Mouse (Mus musculus): ENCODE results near the gene Usp47.

Usp47 gene

GRCm38 (mm10) chr7:112023150-112023600 is at the start of gene Usp47:
Gene Usp47, plus strand, starts transcription at chr7:112023504.
- DNase-seq = peak; percentile 98

DNA sequence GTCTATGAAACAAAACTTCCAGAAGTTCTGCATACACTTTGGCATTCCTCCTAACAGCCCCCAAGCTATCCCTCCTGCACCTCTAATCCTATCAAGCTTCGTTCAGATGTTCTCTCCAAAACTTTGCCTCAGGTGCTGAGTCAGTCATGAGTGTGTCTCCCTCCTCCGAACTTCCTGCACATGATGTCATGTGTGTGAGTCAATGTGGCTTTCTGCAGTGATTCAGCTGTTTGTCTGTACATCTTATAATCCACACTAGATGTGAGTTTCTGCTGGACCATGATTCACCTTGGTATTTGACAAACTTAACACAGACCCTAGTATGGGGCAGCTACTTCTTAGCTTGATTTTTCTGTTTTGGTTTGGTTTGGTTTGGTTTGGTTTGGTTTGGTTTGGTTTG is 46.9 kb upstream of the Usp47 start:
- DNase-seq = peak; percentile 71

GRCm38 (mm10) chr7:111977871-111978270 is 45.4 kb upstream of the Usp47 start:
- no peak for DNase-seq

GRCm38 (mm10) chr7:111982296-111982695 is 41.0 kb upstream of the Usp47 start:
- peak; percentile 85 for DNase-seq

DNA sequence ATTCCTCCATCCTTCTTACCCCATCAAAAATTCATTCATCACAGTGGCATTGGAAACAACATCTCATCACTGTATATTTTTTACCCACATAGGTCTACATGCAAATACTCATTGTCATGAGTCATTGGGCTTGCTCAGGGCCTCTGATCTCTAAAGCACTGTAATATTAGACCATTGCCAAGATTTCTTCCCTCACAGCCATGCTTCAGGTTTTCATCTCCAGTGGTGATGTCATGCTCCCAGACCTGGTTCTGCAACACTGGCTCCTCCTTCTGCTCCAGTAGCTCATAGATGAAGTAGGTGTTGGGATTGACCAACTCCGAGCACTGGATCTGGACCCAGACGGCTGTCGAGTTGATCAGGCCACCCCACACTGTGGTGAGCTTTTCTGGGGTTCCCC is 38.8 kb upstream of the Usp47 start:
- DNase-seq = peak; percentile 68

- peak; percentile 58 for DNase-seq
These were observed 38.0 kb upstream of the Usp47 start for GRCm38 (mm10) chr7:111985266-111985665.

- DNase-seq = peak; percentile 48
These were observed 36.4 kb upstream of the Usp47 start for GRCm38 (mm10) chr7:111986906-111987305.

GRCm38 (mm10) chr7:111997441-111997840 is 25.9 kb upstream of the Usp47 start:
- peak; percentile 18 for DNase-seq

DNA sequence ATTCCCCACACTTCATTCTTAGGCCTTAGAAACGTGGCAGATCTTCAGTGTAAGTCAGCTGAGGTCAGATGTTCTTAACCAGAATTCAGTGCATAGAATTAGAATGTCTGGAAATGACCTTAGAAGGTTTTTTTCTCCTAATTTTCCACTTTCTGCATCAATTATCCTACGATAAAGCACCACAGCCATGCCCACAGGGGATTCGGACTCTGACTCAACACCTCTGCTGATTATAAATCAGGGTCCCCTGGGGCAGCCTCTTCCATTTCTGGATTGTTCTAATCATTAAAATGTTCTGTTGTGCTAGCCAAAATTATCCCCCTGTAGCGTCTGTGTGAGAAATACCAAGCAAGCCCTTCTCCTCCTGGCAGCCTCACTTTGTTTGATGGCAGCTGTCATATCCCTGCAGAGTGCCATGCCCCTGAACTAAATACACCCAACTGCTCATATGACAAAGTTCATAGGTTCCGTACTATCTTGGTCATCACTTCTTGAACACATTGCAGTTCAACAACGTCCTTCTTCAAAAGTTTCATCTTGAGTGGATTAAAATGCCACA is 24.8 kb upstream of the Usp47 start:
- DNase-seq = peak; percentile 74

- DNase-seq = no peak
These were observed 23.9 kb upstream of the Usp47 start for GRCm38 (mm10) chr7:111999376-111999775.

- peak; percentile 74 for DNase-seq
These were observed 23.1 kb upstream of the Usp47 start for GRCm38 (mm10) chr7:112000166-112000565.

DNA sequence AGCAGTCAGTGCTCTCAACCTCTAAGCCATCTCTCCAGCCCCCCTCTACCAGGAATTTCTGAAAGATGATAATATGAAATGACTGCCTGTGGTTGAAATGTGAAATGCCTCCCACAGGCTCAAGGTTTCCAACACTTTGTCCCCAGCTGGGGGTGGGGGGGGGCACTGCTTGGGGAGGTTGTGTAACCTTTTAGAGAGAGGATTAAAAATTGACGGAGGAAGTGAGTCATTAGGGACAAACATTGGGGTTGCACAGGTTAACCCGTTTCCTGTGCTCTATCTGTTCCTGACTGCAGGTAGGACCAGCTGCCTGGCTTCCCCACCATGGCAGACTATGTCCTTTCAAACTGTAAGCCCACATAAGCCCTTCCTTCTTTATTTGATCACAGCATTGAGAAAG is 12.8 kb upstream of the Usp47 start:
- DNase-seq = peak; percentile 29

DNA sequence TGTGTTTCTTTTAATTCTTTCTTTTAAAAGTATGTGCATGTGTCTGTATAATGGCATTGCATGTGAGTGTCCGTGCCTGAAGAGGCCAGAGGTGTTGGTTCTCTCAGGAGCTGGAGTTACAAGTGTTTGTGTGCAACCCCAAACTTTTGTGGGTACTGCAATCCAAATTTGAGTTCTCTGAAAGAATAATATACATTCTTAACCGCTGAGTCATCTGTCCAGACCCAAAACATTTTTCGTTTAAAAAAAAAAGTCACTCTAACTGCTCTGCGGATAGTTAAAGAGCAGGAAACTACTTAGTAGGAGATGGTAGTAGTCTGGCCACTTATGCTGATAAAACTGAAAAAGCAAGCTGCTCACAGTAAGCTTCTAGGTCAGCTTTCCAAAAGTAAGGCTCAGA is 12.3 kb upstream of the Usp47 start:
- DNase-seq = no peak

DNA sequence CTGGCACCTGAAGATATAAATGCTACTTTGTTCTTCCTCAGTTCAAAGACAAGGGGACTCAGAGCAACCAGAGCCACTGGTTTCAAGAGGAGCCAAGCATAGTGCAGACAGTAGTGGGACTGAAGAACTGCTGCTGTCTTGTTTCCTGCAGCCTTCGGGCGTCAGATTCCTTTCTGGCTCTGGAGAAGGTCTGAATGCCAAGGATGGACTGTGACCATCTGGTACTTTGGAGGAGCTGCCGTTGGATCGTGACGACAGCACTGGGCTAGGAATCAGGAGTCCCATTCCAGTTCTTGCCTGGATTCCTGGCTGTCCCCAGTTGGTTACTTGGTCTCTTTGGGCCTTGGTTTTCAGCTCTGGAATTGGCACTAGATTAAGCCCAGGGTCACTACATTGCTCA is 11.2 kb upstream of the Usp47 start:
- DNase-seq = peak; percentile 97

DNA sequence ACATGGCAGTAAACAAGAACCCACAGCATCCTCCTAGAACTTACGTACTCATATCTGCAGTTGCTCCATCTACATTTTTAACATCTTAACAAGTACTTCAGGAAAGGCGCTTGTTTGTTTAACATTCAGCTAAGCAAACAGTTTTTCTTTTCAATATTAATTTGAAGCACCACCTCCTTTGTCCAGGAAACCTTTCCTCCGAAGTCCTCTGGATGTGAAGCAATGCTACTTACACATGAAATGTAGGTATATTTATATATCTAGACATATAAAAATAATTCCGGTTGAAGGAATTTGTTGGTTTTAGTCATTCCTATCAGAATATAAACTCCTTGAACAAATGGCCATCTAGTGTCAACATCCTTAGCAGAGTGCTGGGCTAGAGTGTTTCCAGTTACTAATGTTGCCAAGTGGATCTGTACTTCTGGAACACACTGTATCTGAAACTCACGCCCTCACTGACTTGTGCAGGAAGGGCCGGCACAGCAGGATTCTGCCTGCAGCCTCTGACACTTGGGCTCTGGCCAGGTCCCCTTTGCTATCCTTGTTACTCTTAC is 10.6 kb upstream of the Usp47 start:
- peak; percentile 82 for DNase-seq

- peak; percentile 60 for DNase-seq
These were observed 9.2 kb upstream of the Usp47 start for GRCm38 (mm10) chr7:112014148-112014547.

DNA sequence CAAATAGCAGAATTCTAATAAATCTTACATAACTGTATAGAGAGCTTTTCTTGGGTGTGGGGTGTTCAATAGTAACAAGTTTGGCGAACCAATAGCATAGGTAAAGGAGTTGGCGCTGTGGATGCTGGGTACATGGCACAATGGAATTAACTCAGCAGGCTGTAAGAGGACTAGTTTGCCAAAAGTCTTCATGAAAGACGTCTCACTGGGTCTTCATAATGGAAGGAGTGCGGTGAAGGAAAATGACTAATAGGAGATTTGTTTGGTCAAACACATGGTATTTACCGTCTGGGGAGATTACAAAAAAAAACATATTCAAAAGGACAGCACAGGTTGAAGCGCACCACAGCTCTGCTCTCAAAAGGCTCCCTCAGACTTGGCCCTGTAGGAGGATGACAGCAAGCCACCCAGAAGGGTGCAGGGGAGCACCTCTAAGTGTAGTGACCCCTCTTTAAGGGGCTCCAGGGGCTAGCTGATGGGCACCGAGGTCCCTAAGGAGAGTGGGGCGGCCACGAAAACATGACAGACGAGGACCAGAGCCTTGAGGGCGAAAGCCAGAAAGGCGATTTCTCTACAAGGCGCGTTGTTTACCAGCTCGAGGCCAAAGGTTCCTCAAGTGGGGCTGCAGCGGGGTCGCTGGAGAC is 676 bp upstream of the Usp47 start:
- no peak for DNase-seq

GRCm38 (mm10) chr7:112023601-112024445 is 519 bp downstream of the Usp47 start:
- peak; percentile 97 for DNase-seq

- DNase-seq = no peak
These were observed 1.1 kb downstream of the Usp47 start for GRCm38 (mm10) chr7:112024446-112024730.

- no peak for DNase-seq
These were observed 1.6 kb downstream of the Usp47 start for GRCm38 (mm10) chr7:112024856-112025255.

GRCm38 (mm10) chr7:112030594-112030993 is 7.3 kb downstream of the Usp47 start:
- no peak for DNase-seq

GRCm38 (mm10) chr7:112035804-112036203 is 12.5 kb downstream of the Usp47 start:
- DNase-seq = no peak

- DNase-seq = no peak
These were observed 13.3 kb downstream of the Usp47 start for GRCm38 (mm10) chr7:112036636-112037035.

DNA sequence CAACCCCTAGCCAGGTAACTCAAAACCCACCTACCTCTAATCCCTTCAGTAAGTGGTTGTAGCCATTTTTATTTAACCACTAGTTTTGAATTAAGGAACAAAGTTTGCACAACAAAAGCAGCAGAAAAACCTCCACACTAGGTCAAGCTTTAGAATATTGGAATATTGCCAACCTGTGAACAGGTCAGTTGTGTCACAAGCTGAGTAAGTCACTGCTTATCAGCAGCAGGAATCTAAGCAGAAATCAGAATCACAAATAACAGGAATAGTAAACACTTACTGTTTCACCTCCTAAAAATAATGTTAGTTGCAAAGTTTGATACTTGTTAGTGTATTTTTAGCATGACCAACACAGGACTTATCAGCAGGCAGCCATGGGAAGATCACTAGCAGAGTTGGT is 17.0 kb downstream of the Usp47 start:
- DNase-seq = no peak

Data from heart, adult 11 months (tissue).